Mouse (Mus musculus) kidney, embryonic 16.5 days (tissue): ENCODE results near the gene Btbd2. TPM values are rescaled to one million over a fixed set of nuclear protein-coding genes. Genes with fewer than 3 reads are reported as not detected.
"Not testable (repeated sequence)": the region's sequence is repeated elsewhere in the genome, so short reads cannot be mapped to it uniquely, and the experiment has no call there.

Source experiments
- ATAC-seq: fragments of 200-750 bp; cut with Nextera tagmentation; 2 replicates; pipeline ENCODE4 v1.8.0; 2017; ENCODE audit warnings: moderate TSS enrichment; ENCODE audit not compliant: low FRiP score, low TSS enrichment
- H3K27ac ChIP-seq: fragments of 300-500 bp; sonication (generic); 2 replicates; pipeline ENCODE4 v1.5.1; 2014; ENCODE audit warnings: low read length
- H3K27me3 ChIP-seq: fragments of 300-500 bp; sonication (generic); 2 replicates; pipeline ENCODE4 v1.6.1; 2014; ENCODE audit warnings: low read length, control low read depth, mixed read lengths; ENCODE audit not compliant: insufficient read depth
- H3K36me3 ChIP-seq: fragments of 300-500 bp; sonication (generic); 2 replicates; pipeline ENCODE4 v1.6.1; 2014; ENCODE audit warnings: low read length, control low read depth, mixed read lengths; ENCODE audit not compliant: insufficient read depth
- H3K4me1 ChIP-seq: fragments of 300-500 bp; sonication (generic); 2 replicates; pipeline ENCODE4 v1.6.1; 2014; ENCODE audit warnings: low read length, control low read depth, mixed read lengths; ENCODE audit not compliant: insufficient read depth
- H3K4me2 ChIP-seq: fragments of 300-500 bp; sonication (generic); replicated peaks from 2 replicates; pipeline ENCODE4 v1.6.1; 2014; ENCODE audit warnings: low read depth, low read length
- H3K4me3 ChIP-seq: fragments of 300-500 bp; sonication (generic); 2 replicates; pipeline ENCODE4 v1.5.1; 2014; ENCODE audit warnings: mild to moderate bottlenecking, low read length
- H3K9ac ChIP-seq: fragments of 300-500 bp; sonication (generic); replicated peaks from 2 replicates; pipeline ENCODE4 v1.6.1; 2014; ENCODE audit warnings: low read length
- H3K9me3 ChIP-seq: fragments of 300-500 bp; sonication (generic); 2 replicates; pipeline ENCODE4 v1.6.1; 2016; ENCODE audit warnings: low read length, control low read depth
- WGBS: fragments of 180-500 bp; shearing (Covaris S2); extraction: QIAGEN DNeasy Blood & Tissue Kit; methylation state at CpG from one replicate; pipeline ENCODE4 v1.1.7; 2014; 5-methylcytosine and 5-hydroxymethylcytosine counted together
- polyA plus RNA-seq: library from polyadenylated mRNA; unstranded; fragments of >200 nt; fragmentation: Nextera tagmentation; extraction: Ambion mirVana; gene quantifications from 2 replicates; pipeline ENCODE4 v1.2.1, GENCODE M21; 2015

Btbd2 gene
- polyA plus RNA-seq, 1 experiment from 2014 or later = 74.8 TPM

DNA sequence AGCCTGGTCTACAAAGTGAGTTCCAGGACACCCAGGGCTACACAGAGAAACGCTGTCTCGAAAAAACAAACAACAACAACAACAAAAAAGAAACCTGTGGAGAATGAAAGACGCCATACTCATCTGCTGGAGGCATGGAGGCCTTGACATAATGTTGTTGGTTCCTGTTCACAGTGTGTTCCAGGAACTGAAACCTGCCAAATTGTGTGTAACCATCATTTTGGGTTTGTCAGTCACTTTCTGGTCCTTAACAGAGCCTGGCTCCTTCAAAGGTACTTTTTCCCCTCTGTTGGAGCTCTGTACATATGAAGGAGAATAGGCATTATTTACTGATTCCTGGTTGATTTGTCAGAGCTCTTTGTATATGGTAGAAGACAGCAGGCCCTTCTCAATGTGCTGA lies 45.0 kb downstream of the Btbd2 start:
- WGBS = 88% methylated on average over 3 of the region's 3 CpGs
- H3K9ac ChIP-seq = no peak overlapping the region
- ATAC-seq = no peak

DNA sequence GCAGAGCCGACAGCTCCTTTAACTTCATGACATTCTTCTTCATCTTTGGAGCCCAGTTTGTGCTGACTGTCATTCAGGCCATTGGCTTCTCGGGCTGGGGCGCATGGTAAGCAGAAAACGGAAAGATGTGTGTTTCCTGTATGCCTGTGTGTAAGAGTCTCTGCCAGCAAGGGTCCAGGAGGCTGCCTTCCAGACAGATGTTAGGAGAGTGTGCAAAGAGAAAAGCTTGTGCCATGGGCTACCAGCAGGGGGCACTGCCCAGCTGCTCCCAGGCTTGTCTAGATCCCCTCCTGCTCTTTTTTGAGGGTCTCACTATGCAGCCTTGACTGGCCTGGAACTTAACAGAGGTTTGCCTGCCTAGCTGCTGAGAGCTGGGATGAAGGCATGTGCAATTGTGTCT lies 45.8 kb downstream of the Btbd2 start:
- H3K36me3 ChIP-seq = peaks cover 60% of the 10 kb centered on the region
- H3K4me1 ChIP-seq = no peaks in the 10 kb centered on the region
- no peak overlapping the region for H3K27ac ChIP-seq
- H3K9me3 ChIP-seq = no peaks in the 10 kb centered on the region
- H3K27me3 ChIP-seq = no peaks in the 10 kb centered on the region
- H3K9ac ChIP-seq = no peak overlapping the region
- no peak overlapping the region for H3K4me2 ChIP-seq
- no peak overlapping the region for H3K4me3 ChIP-seq
- ATAC-seq = 0 out of 2 replicates have a peak, but pooled peaks have one; percentile 29
- 61% methylated on average over 4 of the region's 4 CpGs for WGBS

More for the DNA sequence above, 45.0 kb downstream of the Btbd2 start:
- no peak overlapping the region for H3K4me3 ChIP-seq
- H3K9me3 ChIP-seq = no peaks in the 10 kb centered on the region
- H3K27ac ChIP-seq = no peak overlapping the region
- no peak overlapping the region for H3K4me2 ChIP-seq
- peaks cover 51% of the 10 kb centered on the region for H3K36me3 ChIP-seq
- H3K4me1 ChIP-seq = no peaks in the 10 kb centered on the region
- H3K27me3 ChIP-seq = no peaks in the 10 kb centered on the region

DNA sequence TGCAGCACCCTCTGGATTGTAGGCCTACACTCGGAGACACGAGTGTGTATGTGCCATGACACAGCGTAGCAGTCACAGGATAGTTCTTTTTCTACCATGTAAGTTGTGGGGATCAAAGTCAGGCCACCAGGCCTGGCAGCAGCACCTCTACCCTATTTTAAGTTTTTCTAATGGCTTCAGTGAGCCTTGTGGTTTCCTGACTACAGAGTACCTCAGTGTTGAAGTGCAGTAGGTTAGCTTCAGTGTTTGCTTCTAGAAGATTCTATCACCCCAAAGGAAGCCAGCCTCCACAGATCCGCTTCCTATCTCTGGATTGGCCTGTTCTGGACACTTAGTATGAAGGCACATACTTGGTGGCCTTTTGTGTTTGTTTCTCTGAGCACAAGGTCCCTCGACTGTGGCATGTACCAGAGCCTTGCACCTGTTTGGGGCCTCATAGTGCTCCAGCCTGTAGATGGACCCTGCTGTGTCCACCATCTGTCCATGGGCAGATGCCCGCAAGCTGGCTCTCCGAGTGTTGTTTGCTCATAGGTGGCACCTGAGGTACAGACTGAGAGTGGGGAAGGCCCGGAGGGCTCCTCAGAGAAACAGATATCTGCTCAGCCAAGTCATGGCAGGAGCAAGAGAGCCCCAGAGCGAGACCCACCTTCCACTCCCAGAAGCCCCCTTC lies 46.6 kb downstream of the Btbd2 start:
- Histone ChIP-seq H3K4me1 (no peaks in the 10 kb centered on the region), H3K9ac (no peak overlapping the region), H3K27me3 (no peaks in the 10 kb centered on the region), H3K9me3 (no peaks in the 10 kb centered on the region), H3K27ac (no peak overlapping the region), H3K4me3 (no peak overlapping the region), H3K4me2 (no peak overlapping the region), H3K36me3 (peaks cover 56% of the 10 kb centered on the region)
- ATAC-seq = no peak
- 92% methylated on average over 9 of the region's 9 CpGs for WGBS

GRCm38 (mm10) chr10:80609269-80609924 lies 47.5 kb downstream of the Btbd2 start:
- H3K9ac ChIP-seq = no peak overlapping the region
- no peaks in the 10 kb centered on the region for H3K27me3 ChIP-seq
- H3K4me3 ChIP-seq = no peak overlapping the region
- no peaks in the 10 kb centered on the region for H3K4me1 ChIP-seq
- ATAC-seq = no peak
- no peak overlapping the region for H3K4me2 ChIP-seq
- no peaks in the 10 kb centered on the region for H3K9me3 ChIP-seq
- 93% methylated on average over 10 of the region's 10 CpGs for WGBS
- no peak overlapping the region for H3K27ac ChIP-seq
- peaks cover 49% of the 10 kb centered on the region for H3K36me3 ChIP-seq

DNA sequence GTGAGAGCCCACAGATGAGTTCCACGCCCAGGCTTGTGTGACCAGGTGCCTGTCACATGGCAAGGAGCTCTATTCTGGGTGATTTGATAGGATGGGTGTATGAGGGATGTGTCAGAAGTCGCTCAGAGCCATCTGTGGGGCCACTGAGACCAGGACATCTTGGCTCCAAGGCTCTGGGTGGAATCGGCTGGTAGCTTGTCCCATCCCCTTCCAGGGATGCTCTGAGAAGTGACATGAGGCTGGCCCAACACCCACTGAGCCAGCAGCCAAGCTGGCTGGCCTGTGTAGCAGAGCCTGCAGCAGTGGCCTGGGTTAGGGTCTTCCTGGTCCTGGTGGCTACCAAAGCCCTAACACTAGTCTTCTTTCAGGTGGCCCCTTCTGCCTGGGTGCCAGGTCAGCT lies 48.4 kb downstream of the Btbd2 start:
- Histone ChIP-seq H3K27ac (no peak overlapping the region), H3K4me1 (peaks cover 9% of the 10 kb centered on the region), H3K4me2 (no peak overlapping the region), H3K4me3 (no peak overlapping the region), H3K9me3 (no peaks in the 10 kb centered on the region), H3K27me3 (no peaks in the 10 kb centered on the region), H3K9ac (no peak overlapping the region), H3K36me3 (peaks cover 49% of the 10 kb centered on the region)
- 83% methylated on average over 3 of the region's 3 CpGs for WGBS
- no peak for ATAC-seq

- no peak overlapping the region for H3K4me3 ChIP-seq
- H3K36me3 ChIP-seq = peaks cover 40% of the 10 kb centered on the region
- no peak overlapping the region for H3K27ac ChIP-seq
- H3K4me2 ChIP-seq = no peak overlapping the region
- H3K9me3 ChIP-seq = no peaks in the 10 kb centered on the region
- 92% methylated on average over 34 of the region's 34 CpGs for WGBS
- no peak overlapping the region for H3K9ac ChIP-seq
- peaks cover 18% of the 10 kb centered on the region for H3K4me1 ChIP-seq
- no peak for ATAC-seq
- H3K27me3 ChIP-seq = no peaks in the 10 kb centered on the region
These were observed 50.0 kb downstream of the Btbd2 start for GRCm38 (mm10) chr10:80606737-80607350.

GRCm38 (mm10) chr10:80606306-80606705 lies 50.6 kb downstream of the Btbd2 start:
- Histone ChIP-seq H3K4me2 (no peak overlapping the region), H3K9me3 (no peaks in the 10 kb centered on the region), H3K4me1 (peaks cover 18% of the 10 kb centered on the region), H3K4me3 (no peak overlapping the region), H3K27ac (no peak overlapping the region), H3K27me3 (no peaks in the 10 kb centered on the region), H3K36me3 (peaks cover 37% of the 10 kb centered on the region), H3K9ac (no peak overlapping the region)
- ATAC-seq = no peak
- 90% methylated on average over 23 of the region's 23 CpGs for WGBS

DNA sequence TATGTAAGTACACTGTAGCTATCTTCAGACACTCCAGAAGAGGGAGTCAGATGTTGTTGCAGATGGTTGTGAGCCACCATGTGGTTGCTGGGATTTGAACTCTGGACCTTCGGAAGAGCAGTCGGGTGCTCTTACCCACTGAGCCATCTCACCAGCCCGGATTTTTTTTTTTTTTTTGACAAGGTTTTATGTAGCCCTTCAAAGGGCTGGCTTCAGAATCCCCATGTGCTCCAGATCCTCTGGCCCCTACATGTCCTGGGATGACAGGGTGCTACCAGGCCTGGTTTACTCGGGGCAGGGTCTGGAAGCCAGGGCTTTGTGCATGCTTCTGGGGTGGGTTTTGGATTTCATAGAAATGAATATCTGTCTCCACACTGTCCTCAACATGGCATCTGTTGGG lies 51.1 kb downstream of the Btbd2 start, which contains the start of gene Gm49322:
Gm49322 (plus strand) TSS at position 301 of the 400 bp plus-strand sequence.
- 85% methylated on average over 3 of the region's 4 CpGs for WGBS
- not testable (repeated sequence) for H3K27ac ChIP-seq, H3K4me2 ChIP-seq, H3K9ac ChIP-seq, ATAC-seq, H3K4me3 ChIP-seq, H3K9me3 ChIP-seq, H3K27me3 ChIP-seq
- Histone ChIP-seq H3K36me3 (peaks cover 36% of the 10 kb centered on the region), H3K4me1 (peaks cover 18% of the 10 kb centered on the region)

- Histone ChIP-seq H3K9ac (no peak overlapping the region), H3K9me3 (no peaks in the 10 kb centered on the region), H3K27me3 (no peaks in the 10 kb centered on the region), H3K4me3 (no peak overlapping the region), H3K36me3 (peaks cover 35% of the 10 kb centered on the region), H3K4me1 (peaks cover 18% of the 10 kb centered on the region), H3K4me2 (no peak overlapping the region), H3K27ac (no peak overlapping the region)
- 96% methylated on average over 2 of the region's 2 CpGs for WGBS
- no peak for ATAC-seq
These were observed 51.9 kb downstream of the Btbd2 start for GRCm38 (mm10) chr10:80604988-80605387.

- Histone ChIP-seq H3K4me2 (peak overlapping the region; percentile 88), H3K4me1 (peaks cover 18% of the 10 kb centered on the region), H3K9me3 (no peaks in the 10 kb centered on the region), H3K9ac (peak overlapping the region; percentile 78), H3K36me3 (peaks cover 31% of the 10 kb centered on the region), H3K4me3 (peak overlapping the region; percentile 87), H3K27me3 (no peaks in the 10 kb centered on the region), H3K27ac (no peak overlapping the region)
- 94% methylated on average over 7 of the region's 7 CpGs for WGBS
- ATAC-seq = no peak
These were observed 52.8 kb downstream of the Btbd2 start for GRCm38 (mm10) chr10:80604001-80604509.
